15 mouse cellular contexts compared by ENCODE assay signal in the genomic region with DNA sequence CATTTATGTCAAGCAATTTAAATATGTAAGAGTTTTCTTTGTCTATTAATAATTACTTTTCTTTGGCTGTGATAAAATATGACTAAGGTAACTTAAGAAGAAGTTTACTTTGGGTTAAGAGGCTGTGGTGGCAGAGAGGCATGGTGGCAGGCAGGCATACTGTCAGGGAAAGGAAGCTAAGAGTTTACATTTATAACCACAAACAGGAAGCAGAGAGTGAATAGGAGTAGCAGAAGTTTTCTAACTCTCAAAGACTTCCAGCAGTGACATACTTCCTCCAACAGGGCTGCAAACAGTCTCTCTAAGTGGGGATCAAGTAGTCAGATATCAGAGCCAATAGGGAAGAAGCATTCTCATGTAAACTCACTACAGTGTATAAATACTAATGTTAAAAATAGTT.
"Had no signal": no experiment of that assay in that cellular context is flagged by ENCODE, and none has a peak within 500 bp of the region (broad histone marks: within the 10 kb centered on the region; RNA-seq: fewer than 3 reads in every experiment).

No protein-coding gene starts in this region.

- ATAC-seq: midbrain, embryonic 15.5 days had no signal

- H3K4me2 ChIP-seq: liver, embryonic 11.5 days; liver, embryonic 15.5 days; lung, embryonic 15.5 days; midbrain, embryonic 11.5 days; midbrain, embryonic 15.5 days had no signal

- H3K4me1 ChIP-seq: limb, embryonic 10.5 days; liver, embryonic 15.5 days; lung, embryonic 15.5 days; megakaryocyte, embryonic 14.5 days; midbrain, embryonic 15.5 days had no signal

- H3K9ac ChIP-seq: liver, embryonic 15.5 days; lung, embryonic 15.5 days; midbrain, embryonic 15.5 days had no signal

- H3K27ac ChIP-seq: layer of hippocampus, adult 2 months; limb, embryonic 10.5 days; liver, embryonic 15.5 days; lung, embryonic 15.5 days; midbrain, embryonic 15.5 days had no signal

- H3K9me3 ChIP-seq: limb, embryonic 10.5 days; liver, embryonic 15.5 days; lung, embryonic 15.5 days; midbrain, embryonic 15.5 days had no signal

- H3K4me3 ChIP-seq: layer of hippocampus, adult 2 months; limb, embryonic 10.5 days; liver, embryonic 15.5 days; lung, embryonic 15.5 days; megakaryocyte, embryonic 14.5 days; midbrain, embryonic 15.5 days had no signal

- H3K27me3 ChIP-seq: liver, embryonic 15.5 days; lung, embryonic 15.5 days; megakaryocyte, embryonic 14.5 days; midbrain, embryonic 15.5 days had no signal

- DNase-seq: kidney, adult 18-20 months; kidney, postnatal 10 days; kidney, postnatal 4 days; lung, postnatal 36 days; right cerebral cortex, adult 18-20 months; right cerebral cortex, postnatal 25 days; thymus, postnatal 36 days had no signal

- H3K36me3 ChIP-seq: limb, embryonic 10.5 days; liver, embryonic 15.5 days; lung, embryonic 15.5 days; midbrain, embryonic 15.5 days had no signal
